Mouse (Mus musculus) c-Kit-negative CD71-positive TER-119-positive erythroid progenitor cells, embryonic 14.5 days (primary cell): Measurements from ENCODE around the gene Slain1.

Experiments
- DNase-seq: peaks from one replicate; pipeline ENCODE4 v3.0.0-alpha.2; 2013; ENCODE audit warnings: low read depth, low spot score

Slain1 gene

DNA sequence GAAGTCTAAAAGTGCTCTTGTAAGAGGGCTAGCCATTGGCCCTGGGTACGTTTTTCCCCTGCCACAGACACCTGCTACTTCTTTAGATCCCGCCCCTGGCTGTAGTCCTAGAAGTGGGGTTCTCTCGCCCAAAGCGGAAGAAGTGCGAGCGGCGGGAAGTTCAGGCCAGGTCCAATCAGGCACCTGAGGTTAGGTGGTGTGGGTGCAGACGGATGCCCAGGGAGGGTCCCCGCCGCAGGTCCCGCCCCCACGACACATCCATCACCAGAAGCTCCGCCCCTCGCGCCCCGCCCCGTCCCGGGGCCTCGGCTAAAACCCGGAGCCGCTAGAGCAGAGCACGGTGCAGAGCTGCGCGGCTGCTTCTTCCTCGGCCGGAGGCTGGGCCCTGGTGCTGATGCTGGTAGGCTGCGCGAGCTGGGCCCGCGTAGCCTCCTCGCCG is at the start of gene Slain1:
Gene Slain1 (plus strand): TSS at position 333 of the 439 bp plus-strand sequence.
- DNase-seq = no peak

- DNase-seq = no peak
Measured at GRCm38 (mm10) chr14:103608063-103608462, 42.0 kb upstream of the Slain1 start.

DNA sequence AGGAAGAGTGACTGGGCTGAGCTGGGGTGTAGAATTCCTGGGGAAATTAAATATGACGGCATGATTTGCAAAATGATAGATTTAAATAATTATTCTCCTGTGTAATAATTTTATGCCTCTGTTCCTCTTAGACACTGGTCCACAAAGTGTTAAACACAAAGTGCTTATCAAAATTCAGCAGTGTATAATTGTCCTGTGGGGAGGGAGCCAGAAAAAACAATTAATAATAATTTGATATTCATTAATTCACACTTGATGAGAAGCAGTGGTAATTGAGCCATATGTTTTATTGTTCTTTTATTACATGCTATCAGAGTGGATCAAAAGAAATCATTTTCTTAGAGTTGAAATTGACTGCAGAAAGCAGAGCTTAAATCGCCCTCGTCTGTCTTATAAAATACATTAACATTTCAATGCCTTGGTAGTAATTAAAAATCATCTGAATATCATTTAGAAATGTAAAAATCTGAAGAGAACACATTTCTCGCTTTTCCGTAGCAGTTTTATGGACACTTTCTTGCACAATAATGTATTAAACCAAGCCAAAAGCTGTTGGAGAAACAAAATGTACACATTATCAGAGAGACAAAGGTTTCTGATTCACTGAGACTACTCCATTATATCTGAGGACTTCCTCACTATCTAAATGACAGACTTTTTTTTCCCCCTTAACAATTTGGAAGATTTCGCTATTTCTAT is 36.3 kb upstream of the Slain1 start:
- DNase-seq = no peak

DNA sequence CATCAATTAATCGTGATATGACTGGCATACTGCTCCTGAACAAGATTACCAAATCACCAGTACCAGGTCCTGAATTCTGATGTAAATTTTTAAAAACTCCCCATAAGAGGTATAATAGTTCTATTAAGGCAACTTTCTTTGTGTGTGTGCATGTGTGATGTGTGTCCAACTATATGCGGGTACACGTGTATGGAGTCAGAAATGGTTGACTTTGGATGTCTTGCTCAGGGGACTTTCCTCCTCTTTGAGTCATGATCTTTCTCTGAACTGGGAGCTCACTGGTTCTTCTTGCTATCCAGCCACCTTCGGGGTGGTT is 35.8 kb upstream of the Slain1 start:
- no peak for DNase-seq

DNA sequence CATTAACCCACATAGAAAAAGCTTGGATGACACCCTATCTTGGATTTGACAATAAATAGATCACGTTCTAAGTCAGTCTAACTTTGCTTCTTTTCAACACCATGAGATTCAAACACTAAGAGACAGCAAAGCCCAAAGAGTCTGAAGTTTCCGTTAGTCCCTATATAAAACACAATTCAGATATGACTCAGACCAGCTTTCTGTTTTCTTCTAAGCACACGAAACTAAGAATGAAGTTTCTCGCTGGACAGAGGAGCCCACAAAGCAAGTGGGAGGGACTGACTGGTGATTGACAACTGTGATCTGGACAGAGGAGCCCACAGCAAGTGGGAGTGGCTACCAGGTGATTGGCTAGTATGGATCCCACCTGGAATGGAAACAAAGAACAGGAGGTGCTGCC is 30.3 kb upstream of the Slain1 start:
- DNase-seq = no peak

DNA sequence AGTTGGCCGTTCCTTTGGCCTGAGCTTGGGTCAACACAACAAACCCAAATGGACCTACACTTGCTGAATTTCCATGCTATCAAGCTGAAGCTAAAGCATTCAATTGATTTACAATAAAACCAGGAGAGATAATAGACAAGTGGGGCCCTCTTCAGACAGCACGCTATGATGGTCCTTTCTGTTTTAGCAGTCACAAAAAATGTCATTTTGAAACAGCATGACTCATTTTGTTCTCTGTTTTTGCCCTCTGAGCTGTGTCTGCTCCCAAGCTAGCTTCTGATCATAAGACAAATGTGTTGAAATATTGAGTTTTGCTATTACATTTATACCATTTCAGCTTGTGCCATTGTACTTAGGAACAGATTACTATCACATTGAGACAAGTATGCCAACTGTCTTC is 28.8 kb upstream of the Slain1 start:
- no peak for DNase-seq

DNA sequence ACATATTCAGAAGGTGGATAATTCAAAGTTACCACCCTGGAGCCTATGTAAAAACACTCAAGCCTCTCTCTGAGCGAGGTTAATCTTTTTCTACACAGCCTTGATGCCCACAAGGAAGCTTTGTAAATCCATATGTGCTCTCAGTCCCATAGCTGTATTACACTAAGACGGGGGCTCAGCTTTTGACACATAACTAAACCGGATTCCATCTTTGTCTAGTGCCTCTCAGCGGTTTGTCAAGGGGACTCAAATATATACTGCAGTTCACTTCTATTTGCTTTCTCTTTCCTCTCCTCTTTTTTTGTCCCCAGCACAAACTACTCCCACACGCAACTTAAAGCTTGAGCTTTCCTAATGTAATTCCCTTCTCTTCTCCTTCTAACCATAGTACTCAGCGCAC is 23.9 kb upstream of the Slain1 start:
- no peak for DNase-seq

DNA sequence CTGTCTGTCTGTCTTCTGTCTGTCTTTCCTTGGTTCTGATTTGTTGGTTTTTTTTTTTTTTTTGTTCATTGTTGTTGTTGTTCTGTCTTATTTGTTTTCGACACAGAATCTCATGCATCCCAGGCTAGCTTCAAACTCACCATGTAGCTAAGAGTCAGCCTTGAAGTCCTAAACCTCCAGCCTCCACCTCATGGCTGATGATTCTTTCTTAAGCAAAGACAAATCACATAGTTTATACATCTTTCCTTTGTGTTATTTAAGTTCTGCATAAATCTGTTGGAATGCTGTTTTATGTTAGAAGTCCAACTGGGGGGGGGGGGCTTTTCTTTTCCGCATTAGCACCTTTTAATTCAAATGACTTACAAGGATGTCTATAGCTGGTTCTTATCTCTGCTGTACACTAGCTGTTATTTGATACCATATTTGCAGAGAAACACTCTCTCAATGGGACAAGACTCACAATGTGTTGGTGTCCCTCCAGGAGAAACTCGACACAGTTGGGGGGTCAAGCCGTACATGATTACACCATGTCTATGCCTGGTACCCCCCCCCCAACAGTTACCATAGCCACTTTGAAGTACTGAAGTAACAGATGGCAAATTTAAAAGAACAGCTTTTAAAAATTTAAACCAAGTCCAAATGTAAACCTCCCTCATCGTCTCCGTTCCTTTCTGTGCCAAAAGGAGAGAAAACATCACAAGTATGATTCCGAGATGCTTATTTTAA is 20.2 kb upstream of the Slain1 start:
- no peak for DNase-seq

GRCm38 (mm10) chr14:103630545-103630944 is 19.5 kb upstream of the Slain1 start:
- no peak for DNase-seq

DNA sequence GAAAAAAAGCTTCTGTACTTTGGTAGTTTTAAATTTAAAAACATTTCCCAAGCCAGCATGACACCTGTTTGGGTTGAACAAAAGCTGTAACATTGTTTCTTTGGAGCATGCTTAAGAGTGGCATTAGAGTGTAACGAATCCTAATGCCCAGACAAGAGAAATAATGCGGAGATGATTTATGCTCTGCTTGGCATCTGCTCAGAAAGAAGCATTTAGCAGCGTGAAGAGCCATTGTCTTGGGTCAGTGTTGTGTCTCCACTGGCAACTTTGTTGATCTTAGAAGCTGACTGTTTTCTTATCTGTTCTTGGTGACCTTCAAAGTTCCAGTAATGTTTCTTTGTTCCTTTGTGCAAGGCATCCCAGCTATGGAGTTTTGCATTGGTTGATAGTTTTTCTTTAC is 6.1 kb upstream of the Slain1 start:
- DNase-seq = no peak

DNA sequence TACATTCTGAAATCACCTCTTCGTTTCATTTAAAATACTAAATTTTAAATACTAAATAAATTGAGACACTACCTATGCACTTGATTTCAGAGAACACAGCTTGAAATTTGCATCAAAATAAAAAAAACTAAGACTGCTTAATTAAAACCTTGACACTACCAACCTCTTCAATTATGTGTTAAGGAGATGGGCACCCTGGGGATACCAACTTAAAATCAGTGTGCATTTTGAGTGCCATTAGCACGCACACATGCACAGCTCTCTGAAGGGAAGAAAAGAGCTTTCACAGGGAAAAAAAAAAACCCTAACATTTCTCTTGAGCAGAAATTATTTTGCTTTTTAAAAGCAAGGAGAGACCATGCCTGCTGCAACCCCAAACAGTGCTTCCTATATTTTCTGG is 2.0 kb upstream of the Slain1 start:
- no peak for DNase-seq

GRCm38 (mm10) chr14:103648623-103649255 is 1.3 kb upstream of the Slain1 start:
- no peak for DNase-seq

DNA sequence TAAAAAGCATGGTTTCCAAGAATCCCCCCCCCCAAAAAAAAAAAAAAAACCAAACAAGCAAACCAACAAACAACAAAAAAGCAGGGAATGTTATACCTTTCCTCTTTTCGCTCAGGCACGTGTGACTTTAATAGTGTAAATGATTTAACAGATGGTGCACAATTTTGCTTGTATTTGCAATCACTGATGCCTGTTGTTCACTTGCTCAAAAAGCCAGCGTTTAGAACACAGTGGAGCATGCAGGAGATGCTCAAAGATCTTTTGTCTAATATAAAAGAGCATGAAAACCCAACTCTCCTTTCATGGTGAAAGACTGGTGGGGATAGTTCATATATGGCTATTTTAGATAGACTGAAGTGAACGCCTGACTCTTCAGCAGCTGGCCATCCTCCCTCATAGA is 726 bp upstream of the Slain1 start:
- DNase-seq = no peak

GRCm38 (mm10) chr14:103650413-103651101 is 529 bp downstream of the Slain1 start:
- DNase-seq = no peak

- no peak for DNase-seq
Measured at GRCm38 (mm10) chr14:103651106-103651505, 1.1 kb downstream of the Slain1 start.

- DNase-seq = no peak
Measured at GRCm38 (mm10) chr14:103651562-103651961, 1.5 kb downstream of the Slain1 start.

GRCm38 (mm10) chr14:103652524-103652923 is 2.5 kb downstream of the Slain1 start:
- no peak for DNase-seq

DNA sequence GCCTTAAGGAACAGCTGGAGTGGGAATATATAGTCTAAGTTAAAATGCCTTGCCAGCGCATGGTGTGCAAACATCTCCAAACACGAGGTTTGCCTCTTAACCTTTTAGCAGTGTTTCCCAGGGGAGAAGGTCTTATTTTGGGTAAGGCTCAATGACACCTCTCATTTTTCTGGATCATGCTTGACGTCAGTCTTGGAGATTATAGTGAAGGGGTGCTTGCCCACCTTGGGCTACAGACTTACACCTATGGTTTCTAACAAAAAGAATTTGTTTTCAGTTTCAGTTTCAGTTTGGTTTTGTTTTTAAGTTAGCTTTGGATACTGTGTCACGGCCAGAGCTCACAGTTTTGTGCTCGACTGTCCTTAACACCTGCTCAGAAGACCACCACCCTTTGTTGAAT is 3.8 kb downstream of the Slain1 start:
- no peak for DNase-seq

DNA sequence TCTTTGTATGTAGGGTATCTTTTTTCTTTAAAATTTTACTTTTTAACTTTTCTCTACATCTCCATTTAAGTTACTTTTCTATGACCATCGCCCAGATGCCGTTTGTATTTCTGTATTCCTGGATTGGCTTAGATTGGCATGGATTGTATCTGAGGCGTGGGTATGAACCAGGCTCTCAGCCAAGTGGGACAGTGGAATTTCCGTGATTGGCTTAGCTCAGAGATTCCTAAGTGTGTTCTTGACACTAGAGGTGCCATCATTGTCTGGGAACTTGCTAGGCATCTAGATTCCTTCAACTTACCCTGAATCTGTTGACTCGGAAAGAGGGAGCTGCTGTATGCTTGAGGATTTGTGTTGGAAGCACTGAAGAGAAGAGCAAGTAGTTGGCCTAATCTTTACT is 5.4 kb downstream of the Slain1 start:
- no peak for DNase-seq

GRCm38 (mm10) chr14:103657876-103658275 is 7.8 kb downstream of the Slain1 start:
- no peak for DNase-seq

- no peak for DNase-seq
Measured at GRCm38 (mm10) chr14:103663026-103663425, 13.0 kb downstream of the Slain1 start.

GRCm38 (mm10) chr14:103664391-103664790 is 14.4 kb downstream of the Slain1 start:
- no peak for DNase-seq
